Mouse (Mus musculus) WW6 (cell line): ENCODE results near the gene Prkag1.

Source experiments
- DNase-seq: peaks from one replicate; pipeline ENCODE4 v3.0.0-alpha.2; 2013; ENCODE audit warnings: low read depth, low spot score

Gene Prkag1

GRCm38 (mm10) chr15:98772511-98773211 is 58.7 kb downstream of the Prkag1 start:
- DNase-seq = no peak

GRCm38 (mm10) chr15:98771813-98772425 is 59.4 kb downstream of the Prkag1 start:
- no peak for DNase-seq

DNA sequence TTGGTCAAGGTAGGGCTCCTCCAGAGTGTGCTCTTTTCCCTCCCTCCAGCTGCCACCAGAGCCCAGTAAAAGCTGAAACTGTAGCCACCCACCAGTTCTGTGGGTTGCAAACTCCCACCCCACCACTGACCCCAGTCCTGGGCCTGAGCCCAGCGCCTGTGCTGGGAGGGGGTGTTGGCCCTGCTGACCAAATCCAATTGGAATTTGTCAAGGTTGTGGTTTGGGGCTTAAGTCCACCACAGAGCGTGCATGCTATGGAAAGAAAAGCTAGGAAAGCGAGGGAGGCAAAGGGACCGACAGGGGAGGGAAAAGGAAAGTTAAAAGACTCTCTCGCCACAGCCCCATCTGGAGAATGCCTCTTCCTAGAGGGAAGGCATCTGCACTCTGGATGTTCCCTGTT is 63.1 kb downstream of the Prkag1 start:
- DNase-seq = no peak

GRCm38 (mm10) chr15:98765929-98766328 is 65.4 kb downstream of the Prkag1 start:
- no peak for DNase-seq
